Mouse (Mus musculus): ENCODE data around the gene Tbc1d12. TPM values are rescaled to one million over a fixed set of nuclear protein-coding genes. Genes with fewer than 3 reads are reported as not detected.

Gene Tbc1d12
- 10.1 and 12.1 TPM in 2 replicates for polyA plus RNA-seq (2012; rRNA removed)

DNA sequence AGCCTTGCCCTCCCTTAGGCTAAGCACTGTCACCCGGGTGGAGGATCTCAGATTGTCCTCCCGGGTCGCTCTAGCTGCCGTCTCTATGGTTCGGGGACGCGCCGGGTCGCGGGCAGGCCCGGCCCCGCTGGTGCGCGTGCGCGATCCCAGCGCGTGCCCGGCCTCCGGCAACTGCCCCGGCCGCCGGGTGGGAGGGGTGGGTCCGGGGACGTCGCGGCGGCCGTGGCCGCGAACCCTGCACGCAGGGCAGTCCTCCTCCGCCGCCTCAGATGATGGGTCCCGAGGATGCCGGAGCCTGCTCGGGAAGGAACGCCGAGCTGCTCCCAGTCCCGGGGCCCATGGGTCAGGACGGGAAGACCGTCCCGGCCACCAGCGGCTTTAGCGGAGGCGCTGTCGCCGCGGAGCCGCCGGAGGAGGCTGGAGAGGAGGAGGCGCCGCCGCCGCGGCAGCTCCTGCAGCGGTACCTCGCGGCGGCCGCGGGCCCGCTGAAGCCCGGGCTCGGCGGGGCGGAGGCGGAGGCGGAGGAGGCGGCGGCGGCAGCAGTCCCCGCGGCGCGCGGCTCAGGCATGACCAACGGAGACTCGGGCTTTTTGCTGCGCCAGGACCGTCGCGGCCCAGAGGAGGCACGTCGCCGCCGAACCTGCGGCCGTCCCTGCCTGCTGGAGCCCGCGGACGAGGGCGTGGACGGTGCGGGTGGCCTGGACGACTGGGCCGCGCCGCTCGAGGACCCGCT lies at the start of gene Tbc1d12:
Tbc1d12 (plus strand) TSS at position 142 of the 733 bp plus-strand sequence.
- TF ChIP-seq CTCF (IDR thresholded peaks at IDR 0.05; ENCODE audit: borderline replicate concordance, extremely low read depth, insufficient read depth, insufficient read length), result no peak
- peak; percentile 84 for TF ChIP-seq POLR2A (IDR thresholded peaks at IDR 0.05; ENCODE audit: borderline replicate concordance, extremely low read depth, insufficient read depth, insufficient read length, poor library complexity, severe bottlenecking)
- peak; percentile 95 for DNase-seq (ENCODE audit: low read depth)

- TF ChIP-seq POLR2A (IDR thresholded peaks at IDR 0.05; ENCODE audit: borderline replicate concordance, extremely low read depth, insufficient read depth, insufficient read length, poor library complexity, severe bottlenecking) (no peak), CTCF (IDR thresholded peaks at IDR 0.05; ENCODE audit: borderline replicate concordance, extremely low read depth, insufficient read depth, insufficient read length) (no peak)
These were observed 48.6 kb upstream of the Tbc1d12 start for GRCm38 (mm10) chr19:38787756-38788155.

GRCm38 (mm10) chr19:38793563-38794045 lies 42.8 kb upstream of the Tbc1d12 start:
- peak; percentile 1 for DNase-seq (ENCODE audit: low read depth)
- no peak for TF ChIP-seq POLR2A (IDR thresholded peaks at IDR 0.05; ENCODE audit: borderline replicate concordance, extremely low read depth, insufficient read depth, insufficient read length, poor library complexity, severe bottlenecking)
- TF ChIP-seq CTCF (IDR thresholded peaks at IDR 0.05; ENCODE audit: borderline replicate concordance, extremely low read depth, insufficient read depth, insufficient read length), result no peak

More at GRCm38 (mm10) chr19:38787756-38788155, 48.6 kb upstream of the Tbc1d12 start:
- no peak for DNase-seq (ENCODE audit: low read depth)

DNA sequence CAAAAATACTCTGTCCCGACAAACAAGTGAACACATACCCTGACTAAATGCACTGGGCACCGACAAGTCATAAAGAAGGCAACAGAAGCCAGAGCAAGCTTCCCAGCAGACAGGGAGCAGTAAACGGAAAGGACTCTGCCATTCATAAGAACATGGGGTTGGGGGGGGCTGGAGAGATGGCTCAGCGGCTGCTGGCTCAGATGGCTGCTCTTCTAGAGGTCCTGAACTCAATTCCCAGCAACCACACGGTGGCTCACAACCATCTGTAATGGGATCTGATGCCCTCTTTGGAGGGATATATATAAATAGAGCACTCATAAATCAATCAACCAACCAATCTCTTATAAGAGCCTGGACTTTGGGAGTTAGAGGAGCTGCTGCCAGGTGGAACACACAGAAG lies 39.8 kb upstream of the Tbc1d12 start:
- TF ChIP-seq POLR2A (IDR thresholded peaks at IDR 0.05; ENCODE audit: borderline replicate concordance, extremely low read depth, insufficient read depth, insufficient read length, poor library complexity, severe bottlenecking), result no peak
- TF ChIP-seq CTCF (IDR thresholded peaks at IDR 0.05; ENCODE audit: borderline replicate concordance, extremely low read depth, insufficient read depth, insufficient read length), result no peak
- no peak for DNase-seq (ENCODE audit: low read depth)

GRCm38 (mm10) chr19:38798291-38798690 lies 38.1 kb upstream of the Tbc1d12 start:
- DNase-seq (ENCODE audit: low read depth), result no peak
- TF ChIP-seq CTCF (IDR thresholded peaks at IDR 0.05; ENCODE audit: borderline replicate concordance, extremely low read depth, insufficient read depth, insufficient read length) (no peak), POLR2A (IDR thresholded peaks at IDR 0.05; ENCODE audit: borderline replicate concordance, extremely low read depth, insufficient read depth, insufficient read length, poor library complexity, severe bottlenecking) (no peak)

GRCm38 (mm10) chr19:38798801-38799200 lies 37.6 kb upstream of the Tbc1d12 start:
- no peak for DNase-seq (ENCODE audit: low read depth)
- TF ChIP-seq CTCF (IDR thresholded peaks at IDR 0.05; ENCODE audit: borderline replicate concordance, extremely low read depth, insufficient read depth, insufficient read length) (no peak), POLR2A (IDR thresholded peaks at IDR 0.05; ENCODE audit: borderline replicate concordance, extremely low read depth, insufficient read depth, insufficient read length, poor library complexity, severe bottlenecking) (no peak)

GRCm38 (mm10) chr19:38818191-38818590 lies 18.2 kb upstream of the Tbc1d12 start:
- DNase-seq (ENCODE audit: low read depth), result no peak
- TF ChIP-seq POLR2A (IDR thresholded peaks at IDR 0.05; ENCODE audit: borderline replicate concordance, extremely low read depth, insufficient read depth, insufficient read length, poor library complexity, severe bottlenecking), result no peak
- TF ChIP-seq CTCF (IDR thresholded peaks at IDR 0.05; ENCODE audit: borderline replicate concordance, extremely low read depth, insufficient read depth, insufficient read length), result no peak

DNA sequence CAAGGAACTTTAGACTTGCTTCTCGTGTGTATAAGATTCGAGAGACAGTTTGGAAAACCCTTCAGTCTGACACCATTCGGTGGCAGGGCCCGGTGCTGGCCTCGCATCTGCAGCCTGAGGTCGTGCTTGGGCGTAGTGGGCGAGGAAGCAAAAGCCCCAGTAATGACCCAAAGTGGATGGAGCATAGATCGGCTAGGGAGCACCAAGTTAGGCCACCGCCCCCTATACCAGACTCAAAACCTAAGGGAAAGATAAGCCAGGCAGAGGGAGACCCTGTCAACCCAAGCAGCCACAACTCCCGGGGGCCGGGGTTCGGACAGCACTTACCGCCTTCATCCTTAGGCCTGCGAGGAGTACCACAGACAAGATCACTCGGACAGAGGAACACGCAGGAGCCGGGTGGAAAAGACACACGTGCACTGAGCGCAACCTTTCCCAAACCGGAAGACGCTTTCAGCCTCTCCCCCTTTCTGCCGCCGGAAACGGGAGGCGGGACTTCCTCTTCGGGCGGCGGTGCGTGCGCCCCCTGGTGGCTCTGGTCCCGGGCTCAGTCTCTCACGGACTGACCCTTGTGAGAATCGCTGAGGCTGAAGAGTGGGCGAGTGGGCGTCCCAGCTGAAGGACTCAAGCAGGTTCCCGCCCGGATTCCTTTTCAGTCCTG lies 17.5 kb upstream of the Tbc1d12 start, which contains the start of gene Noc3l:
Noc3l (minus strand) TSS at position 472 of the 661 bp plus-strand sequence.
- TF ChIP-seq POLR2A (IDR thresholded peaks at IDR 0.05; ENCODE audit: borderline replicate concordance, extremely low read depth, insufficient read depth, insufficient read length, poor library complexity, severe bottlenecking) (peak; percentile 60; the same call in 1 of the 2 replicates), CTCF (IDR thresholded peaks at IDR 0.05; ENCODE audit: borderline replicate concordance, extremely low read depth, insufficient read depth, insufficient read length) (peak; percentile 97)
- peak; percentile 96 for DNase-seq (ENCODE audit: low read depth)

- DNase-seq (ENCODE audit: low read depth), result no peak
- TF ChIP-seq CTCF (IDR thresholded peaks at IDR 0.05; ENCODE audit: borderline replicate concordance, extremely low read depth, insufficient read depth, insufficient read length) (no peak), POLR2A (IDR thresholded peaks at IDR 0.05; ENCODE audit: borderline replicate concordance, extremely low read depth, insufficient read depth, insufficient read length, poor library complexity, severe bottlenecking) (no peak)
These were observed 17.0 kb upstream of the Tbc1d12 start for GRCm38 (mm10) chr19:38819427-38819802.

- no peak for DNase-seq (ENCODE audit: low read depth)
These were observed 16.1 kb upstream of the Tbc1d12 start for GRCm38 (mm10) chr19:38820186-38820804.

DNA sequence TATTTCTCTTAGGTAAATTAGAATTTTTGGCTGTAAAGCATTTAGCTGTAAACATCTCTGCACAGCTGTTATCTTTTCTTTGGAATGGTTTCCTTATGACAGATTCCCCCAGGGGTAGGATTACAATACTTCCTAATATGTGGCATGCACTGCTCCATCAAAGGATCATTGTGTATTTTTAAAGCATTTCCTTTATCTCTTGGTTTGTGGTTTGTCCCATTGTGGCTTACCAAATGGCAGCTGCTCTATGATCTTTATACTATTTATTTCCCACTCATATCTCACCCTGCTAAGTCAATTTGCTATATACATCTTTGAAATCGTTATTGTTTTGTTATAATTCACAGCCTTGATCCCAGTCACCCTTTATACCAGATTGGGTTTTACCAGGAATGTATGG lies 3.2 kb upstream of the Tbc1d12 start:
- no peak for DNase-seq (ENCODE audit: low read depth)
- no peak for TF ChIP-seq POLR2A (IDR thresholded peaks at IDR 0.05; ENCODE audit: borderline replicate concordance, extremely low read depth, insufficient read depth, insufficient read length, poor library complexity, severe bottlenecking)
- no peak for TF ChIP-seq CTCF (IDR thresholded peaks at IDR 0.05; ENCODE audit: borderline replicate concordance, extremely low read depth, insufficient read depth, insufficient read length)

More at GRCm38 (mm10) chr19:38820186-38820804, 16.1 kb upstream of the Tbc1d12 start:
- TF ChIP-seq POLR2A (IDR thresholded peaks at IDR 0.05; ENCODE audit: borderline replicate concordance, extremely low read depth, insufficient read depth, insufficient read length, poor library complexity, severe bottlenecking) (no peak), CTCF (IDR thresholded peaks at IDR 0.05; ENCODE audit: borderline replicate concordance, extremely low read depth, insufficient read depth, insufficient read length) (no peak)

All from brain, embryonic 14.5 days (tissue).